Mouse (Mus musculus) cerebellum, adult 2 months (tissue): ENCODE measurements around the gene Cacng7. TPM values are rescaled to one million over a fixed set of nuclear protein-coding genes. Genes with fewer than 3 reads are reported as not detected.

Experiments used
- DNase-seq, 2 experiments: peaks; one replicate each; pipeline ENCODE4 v3.0.0; 2021
- H3K27ac ChIP-seq: fragments of 200-500 bp; 2 replicates; pipeline ENCODE4 v1.5.1; 2012; ENCODE audit warnings: low read length, control low read depth, inconsistent platforms; ENCODE audit not compliant: insufficient read depth
- H3K27me3 ChIP-seq: fragments of 200-500 bp; 2 replicates; pipeline ENCODE4 v1.6.1; 2012; ENCODE audit warnings: inconsistent platforms, mild to moderate bottlenecking, low read length, moderate library complexity; ENCODE audit not compliant: control insufficient read depth, insufficient read depth
- H3K4me1 ChIP-seq: fragments of 200-500 bp; 2 replicates; pipeline ENCODE4 v1.6.1; 2011; ENCODE audit warnings: low read length; ENCODE audit not compliant: control insufficient read depth, insufficient read depth
- H3K4me3 ChIP-seq: fragments of 200-500 bp; replicated peaks from 2 replicates; pipeline ENCODE3; 2011; ENCODE audit warnings: mild to moderate bottlenecking, low read depth, low read length, control low read depth; ENCODE audit not compliant: insufficient read depth
- CTCF ChIP-seq: fragments of 200-500 bp; IDR thresholded peaks from 2 replicates; pipeline ENCODE4 v1.5.1; 2011; ENCODE audit warnings: low read depth, mild to moderate bottlenecking, control low read depth, low read length, moderate library complexity, borderline replicate concordance; ENCODE audit not compliant: insufficient read depth
- POLR2A ChIP-seq: fragments of 200-500 bp; IDR thresholded peaks from 2 replicates; pipeline ENCODE4 v1.6.1; 2011; ENCODE audit warnings: low read length, control low read depth, borderline replicate concordance; ENCODE audit not compliant: insufficient read depth
- WGBS: fragments of 180-500 bp; shearing (Covaris S2); methylation state at CpG from one replicate; pipeline ENCODE4 v1.1.7; 2018; 5-methylcytosine and 5-hydroxymethylcytosine counted together
- polyA plus RNA-seq: library from polyadenylated mRNA; depleted of rRNA; stranded (reverse); fragments of >200 nt; gene quantifications from 2 replicates; pipeline ENCODE4 v1.2.3, GENCODE M21; 2012

The Cacng7 gene
- polyA plus RNA-seq, 1 experiment = 278 TPM

DNA sequence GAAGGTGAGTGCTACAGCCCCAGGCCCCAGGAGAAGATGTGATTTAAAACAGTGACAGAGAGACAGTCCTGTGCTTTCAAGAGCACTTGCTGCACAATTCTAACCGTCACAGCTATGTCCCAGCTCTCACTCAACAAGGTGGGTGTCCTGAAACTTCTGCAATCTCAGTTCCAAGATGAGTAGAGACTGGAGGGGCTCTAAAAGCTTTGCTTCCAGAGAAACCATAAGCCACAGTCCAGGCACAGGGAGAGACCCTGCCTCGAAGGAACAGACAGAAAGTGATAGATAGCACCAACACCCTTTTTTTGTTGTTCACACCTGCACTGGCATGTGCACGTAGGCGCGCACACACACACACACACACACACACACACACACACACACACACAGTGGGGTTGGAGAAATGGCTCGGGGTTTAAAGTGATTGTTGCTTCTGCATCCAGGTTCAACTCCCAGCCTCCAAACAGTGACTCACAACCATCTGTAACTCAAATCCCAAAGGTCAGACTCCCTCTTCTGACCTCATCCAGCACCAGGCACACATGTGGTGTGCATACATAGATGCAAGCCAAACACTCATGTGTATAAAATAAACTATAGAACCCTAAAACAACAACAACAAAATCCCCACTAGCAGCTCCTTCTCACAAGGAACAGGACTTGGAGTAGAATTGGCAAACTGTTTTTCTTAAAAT is 53.4 kb downstream of the Cacng7 start:
- DNase-seq = no peak
- no peaks in the 10 kb centered on the region for H3K27me3 ChIP-seq
- WGBS = 76% methylated on average over 6 of the region's 6 CpGs
- no peak overlapping the region for H3K27ac ChIP-seq
- no peak overlapping the region for H3K4me3 ChIP-seq
- no peaks in the 10 kb centered on the region for H3K4me1 ChIP-seq
- TF ChIP-seq POLR2A = no peak
- TF ChIP-seq CTCF = no peak

GRCm38 (mm10) chr7:3387761-3388160 is 55.0 kb downstream of the Cacng7 start:
- Histone ChIP-seq H3K4me3 (no peak overlapping the region), H3K4me1 (peaks cover 3% of the 10 kb centered on the region; the same call in 1 of the 2 replicates), H3K27ac (no peak overlapping the region), H3K27me3 (no peaks in the 10 kb centered on the region)
- TF ChIP-seq CTCF (no peak), POLR2A (no peak)
- DNase-seq = no peak
- WGBS = 88% methylated on average over 18 of the region's 18 CpGs

DNA sequence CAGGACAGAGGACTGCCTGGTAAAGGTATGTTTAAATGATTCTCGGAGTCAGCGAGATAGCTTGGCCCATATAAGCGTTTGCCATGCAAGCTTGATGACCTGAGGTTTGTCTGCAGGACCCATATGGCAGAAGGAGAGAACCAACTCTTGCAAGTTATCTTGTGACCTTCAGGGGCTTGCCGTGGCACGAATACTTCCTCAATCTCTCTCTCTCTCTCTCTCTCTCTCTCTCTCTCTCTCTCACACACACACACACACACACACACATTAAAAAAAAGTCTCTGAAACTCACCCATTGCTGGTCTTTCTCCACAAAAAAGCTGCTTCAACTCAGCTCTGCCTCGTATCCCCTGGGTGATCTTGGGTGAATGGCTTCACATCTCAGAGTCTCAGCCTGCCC is 56.1 kb downstream of the Cacng7 start:
- no peak overlapping the region for H3K4me3 ChIP-seq
- 53% methylated on average over 6 of the region's 6 CpGs for WGBS
- TF ChIP-seq CTCF = no peak
- no peak for TF ChIP-seq POLR2A
- H3K27ac ChIP-seq = no peak overlapping the region
- DNase-seq = no peak
- H3K4me1 ChIP-seq = peaks cover 3% of the 10 kb centered on the region; the same call in 1 of the 2 replicates
- H3K27me3 ChIP-seq = no peaks in the 10 kb centered on the region

DNA sequence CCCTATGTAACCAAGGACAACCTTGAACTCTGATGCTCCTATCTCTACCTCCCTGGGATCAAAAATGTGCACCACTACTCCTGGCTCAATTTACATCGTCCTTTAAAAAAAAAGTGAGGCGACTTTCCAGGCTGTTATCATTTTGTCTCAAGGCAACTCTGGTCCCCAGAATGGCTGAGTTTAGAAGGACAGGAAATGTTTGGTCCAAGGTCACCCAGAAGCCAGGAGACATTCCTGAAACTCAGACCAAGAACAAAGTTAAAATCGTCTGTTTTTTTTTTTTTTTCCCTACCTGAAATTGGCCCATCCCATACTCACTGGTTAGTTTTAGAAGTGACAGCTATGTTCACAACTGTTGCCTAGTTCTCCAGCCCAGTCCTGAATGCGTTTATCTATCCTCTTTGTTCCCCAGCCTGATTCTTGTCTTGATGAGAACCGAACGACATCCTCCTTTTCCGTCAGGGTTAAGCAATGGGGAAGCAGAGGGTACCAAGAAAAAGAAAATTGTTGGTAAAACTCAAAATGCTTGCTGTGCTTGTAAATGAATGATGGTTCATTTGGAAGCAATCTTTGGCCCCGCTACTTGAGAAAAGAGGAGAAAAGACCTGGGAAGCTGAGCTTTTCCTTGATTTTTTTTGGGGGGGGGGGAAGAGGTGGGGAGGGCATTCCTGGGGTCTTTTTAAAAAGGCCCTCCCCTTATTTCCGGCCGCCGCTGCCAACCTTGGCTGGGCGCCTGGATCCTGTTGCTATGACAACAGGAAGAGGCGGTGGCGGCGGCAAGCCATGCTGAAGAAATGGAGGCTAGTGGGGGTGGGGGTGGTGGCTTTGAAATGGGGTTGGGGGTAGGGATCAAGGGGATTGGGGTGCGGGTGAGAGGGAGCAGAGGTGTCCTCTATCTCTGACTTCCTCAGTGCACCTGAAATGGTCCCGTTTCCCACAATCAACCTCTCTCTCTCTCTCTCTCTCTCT is 57.0 kb downstream of the Cacng7 start:
- Histone ChIP-seq H3K4me1 (peaks cover 3% of the 10 kb centered on the region; the same call in 1 of the 2 replicates), H3K27me3 (no peaks in the 10 kb centered on the region), H3K4me3 (peak overlapping the region; percentile 60), H3K27ac (no peak overlapping the region)
- 5% methylated on average over 16 of the region's 17 CpGs for WGBS
- DNase-seq = peak; percentile 65 to 73
- TF ChIP-seq CTCF (no peak), POLR2A (no peak)

- H3K4me3 ChIP-seq = peak within 1 kb of the TSS; percentile 90
- no peak within 1 kb of the TSS; the same call in 1 of the 2 replicates for H3K27ac ChIP-seq
- DNase-seq = peak in 1 of 2 experiments; percentile 35
- WGBS = under 1% methylated on average over 7 of the region's 7 CpGs
- TF ChIP-seq CTCF = no peak
- TF ChIP-seq POLR2A = no peak
- H3K27me3 ChIP-seq = no peaks in the 10 kb centered on the region
- peaks cover 3% of the 10 kb centered on the region; the same call in 1 of the 2 replicates for H3K4me1 ChIP-seq
These were observed 57.8 kb downstream of the Cacng7 start, which contains the start of gene Cacng8 for GRCm38 (mm10) chr7:3390413-3391080. Gene Cacng8, plus strand, starts transcription at chr7:3390683.

DNA sequence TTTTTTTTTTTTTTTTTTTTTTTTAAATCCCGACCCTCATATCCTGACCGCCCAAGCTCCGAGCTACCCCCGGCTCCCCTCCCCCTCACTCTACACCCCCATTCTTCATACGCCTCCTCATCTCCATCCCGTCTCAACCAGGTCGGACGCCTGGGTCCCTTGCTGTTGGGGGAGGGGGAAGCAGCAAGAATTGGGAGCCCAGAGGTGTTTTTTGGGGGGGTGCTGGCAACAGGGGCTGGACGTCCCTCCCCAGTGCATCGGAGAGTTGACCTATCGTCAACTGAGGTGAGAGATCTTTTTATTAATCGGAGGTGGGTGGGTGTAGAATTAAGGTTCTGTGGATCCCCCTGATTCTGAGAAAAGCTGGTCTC is 58.3 kb downstream of the Cacng7 start:
- peak overlapping the region; percentile 90 for H3K4me3 ChIP-seq
- WGBS = 3% methylated on average over 12 of the region's 12 CpGs
- peak in 1 of 2 experiments; percentile 33 for DNase-seq
- no peak overlapping the region for H3K27ac ChIP-seq
- peaks cover 3% of the 10 kb centered on the region; the same call in 1 of the 2 replicates for H3K4me1 ChIP-seq
- no peaks in the 10 kb centered on the region for H3K27me3 ChIP-seq
- TF ChIP-seq CTCF (no peak), POLR2A (no peak)

DNA sequence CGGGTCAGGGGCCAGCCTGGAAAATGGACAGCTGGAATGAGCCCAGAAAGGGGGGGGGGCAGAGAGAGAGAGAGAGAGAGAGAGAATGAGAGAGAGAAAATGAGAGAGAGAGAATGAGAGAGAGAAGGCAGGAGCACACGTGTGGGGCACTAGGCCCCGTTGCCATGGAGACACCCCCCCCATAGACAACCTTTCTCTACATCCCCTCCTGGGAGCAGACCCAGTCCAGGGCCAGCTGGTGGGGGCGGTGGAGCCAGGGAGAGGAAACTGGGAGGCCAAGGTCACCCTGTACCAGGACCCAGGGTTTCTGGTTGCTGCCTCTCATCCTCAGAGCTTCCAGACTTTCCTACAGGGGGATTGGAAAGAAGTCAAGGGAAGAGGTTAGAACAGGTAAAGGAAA is 59.1 kb downstream of the Cacng7 start:
- H3K27me3 ChIP-seq = no peaks in the 10 kb centered on the region
- H3K4me1 ChIP-seq = peaks cover 3% of the 10 kb centered on the region; the same call in 1 of the 2 replicates
- DNase-seq = peak; percentile 35 to 41
- peak overlapping the region; percentile 40 for H3K4me3 ChIP-seq
- TF ChIP-seq CTCF (no peak), POLR2A (no peak)
- H3K27ac ChIP-seq = no peak overlapping the region
- WGBS = 10% methylated on average over 4 of the region's 4 CpGs
